Mouse (Mus musculus) embryonic fibroblast, embryonic 13.5 days (primary cell): Measurements from ENCODE around the gene Adgra3. TPM values are rescaled to one million over a fixed set of nuclear protein-coding genes. Genes with fewer than 3 reads are reported as not detected.

Experiments
- H3K27ac ChIP-seq: 2 replicates; pipeline ENCODE4 v1.5.1; 2012; ENCODE audit warnings: low read length, control low read depth, inconsistent platforms; ENCODE audit not compliant: insufficient read depth
- H3K4me1 ChIP-seq: 2 replicates; pipeline ENCODE4 v1.6.1; 2011; ENCODE audit warnings: low read length; ENCODE audit not compliant: control insufficient read depth, insufficient read depth
- H3K4me3 ChIP-seq: 2 replicates; pipeline ENCODE4 v1.5.1; 2011; ENCODE audit warnings: mild to moderate bottlenecking, control low read depth, low read length; ENCODE audit not compliant: insufficient read depth
- CTCF ChIP-seq: IDR thresholded peaks from 2 replicates; pipeline ENCODE4 v1.5.1; 2011; ENCODE audit warnings: mild to moderate bottlenecking, control low read depth, low read length, moderate library complexity, borderline replicate concordance; ENCODE audit not compliant: insufficient read depth
- POLR2A ChIP-seq: IDR thresholded peaks from 2 replicates; pipeline ENCODE4 v1.6.1; 2011; ENCODE audit warnings: low read depth, mild to moderate bottlenecking, control low read depth, low read length, moderate library complexity
- polyA plus RNA-seq: library from polyadenylated mRNA; stranded (reverse); fragments of >200 nt; gene quantifications from 2 replicates; pipeline ENCODE4 v1.2.4, GENCODE M21; 2011; ENCODE audit warnings: low read depth; ENCODE audit not compliant: missing spikeins, insufficient read length

Gene Adgra3
- polyA plus RNA-seq, 1 experiment, result 53.3 TPM

DNA sequence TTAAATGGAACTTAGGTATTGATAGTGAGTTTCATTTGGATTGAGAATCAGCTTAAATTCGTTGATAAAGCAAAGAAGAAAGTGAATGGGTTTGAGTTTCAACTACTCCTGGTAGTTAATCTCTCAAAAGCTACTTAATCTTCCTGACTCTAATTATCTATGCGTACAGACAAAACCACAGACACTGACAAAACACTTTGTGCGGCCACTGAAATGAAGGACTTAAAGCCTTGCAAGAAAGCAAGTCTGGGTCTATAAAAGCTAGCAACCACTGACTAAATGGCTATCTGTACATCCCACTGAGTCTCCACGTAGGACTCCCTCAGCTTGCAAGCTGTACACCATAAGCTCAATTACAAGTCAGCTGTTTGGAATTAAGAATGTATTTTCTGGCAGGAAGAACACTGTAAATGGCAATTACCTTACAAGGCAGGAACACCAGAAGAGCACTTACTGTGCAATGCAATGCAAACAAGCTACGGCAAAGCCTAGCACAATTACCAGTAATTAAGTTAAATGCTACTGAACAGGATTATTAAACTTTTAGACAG lies 43.6 kb downstream of the Adgra3 start:
- Histone ChIP-seq H3K27ac (no peak overlapping the region; the same call in 1 of the 2 replicates), H3K4me3 (no peak overlapping the region)
- no peak for TF ChIP-seq CTCF

DNA sequence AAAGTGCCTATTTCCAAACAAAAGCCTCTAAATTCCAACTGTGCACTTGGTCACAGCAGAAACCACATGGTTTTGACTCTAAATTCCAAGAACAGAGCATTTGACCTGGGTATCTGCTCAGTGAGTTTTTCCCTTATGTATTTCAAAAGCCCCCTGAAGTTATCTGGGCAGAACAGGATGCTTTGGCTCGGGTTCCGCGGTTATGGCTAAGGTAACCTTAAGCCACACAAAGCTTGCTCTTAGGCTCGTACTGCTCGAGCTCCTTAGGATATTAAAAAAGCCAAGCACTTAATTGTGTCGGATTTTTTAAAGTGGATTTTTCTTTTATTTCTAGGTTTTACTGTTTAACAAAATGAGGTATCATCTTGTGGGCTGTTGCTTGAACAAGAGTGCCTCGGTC lies 44.1 kb downstream of the Adgra3 start:
- Histone ChIP-seq H3K4me3 (no peak overlapping the region), H3K27ac (no peak overlapping the region), H3K4me1 (no peaks in the 10 kb centered on the region)
- TF ChIP-seq CTCF, result no peak
- no peak for TF ChIP-seq POLR2A

More for the DNA sequence above, 43.6 kb downstream of the Adgra3 start:
- H3K4me1 ChIP-seq, result no peaks in the 10 kb centered on the region

DNA sequence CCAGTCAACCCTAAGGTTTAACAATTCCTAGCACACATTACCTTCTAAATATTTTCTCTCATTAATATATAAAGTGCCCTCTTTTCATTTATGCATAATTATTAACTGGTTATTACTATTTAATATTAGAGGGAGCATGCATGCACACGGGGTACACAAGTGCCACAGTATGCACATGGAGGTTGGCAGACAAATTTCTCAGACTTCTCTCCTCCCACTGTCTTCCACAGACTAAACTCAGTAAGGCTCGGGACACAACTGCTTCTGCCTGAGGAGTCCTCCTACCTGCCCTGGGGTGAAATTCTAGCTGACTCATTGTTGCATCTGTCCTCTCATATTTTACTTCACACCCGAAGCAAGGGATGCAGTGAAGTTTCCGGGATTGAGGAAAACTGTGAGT lies 44.8 kb downstream of the Adgra3 start:
- TF ChIP-seq CTCF (no peak), POLR2A (no peak)
- H3K4me3 ChIP-seq, result no peak overlapping the region
- H3K27ac ChIP-seq, result no peak overlapping the region
- no peaks in the 10 kb centered on the region for H3K4me1 ChIP-seq

DNA sequence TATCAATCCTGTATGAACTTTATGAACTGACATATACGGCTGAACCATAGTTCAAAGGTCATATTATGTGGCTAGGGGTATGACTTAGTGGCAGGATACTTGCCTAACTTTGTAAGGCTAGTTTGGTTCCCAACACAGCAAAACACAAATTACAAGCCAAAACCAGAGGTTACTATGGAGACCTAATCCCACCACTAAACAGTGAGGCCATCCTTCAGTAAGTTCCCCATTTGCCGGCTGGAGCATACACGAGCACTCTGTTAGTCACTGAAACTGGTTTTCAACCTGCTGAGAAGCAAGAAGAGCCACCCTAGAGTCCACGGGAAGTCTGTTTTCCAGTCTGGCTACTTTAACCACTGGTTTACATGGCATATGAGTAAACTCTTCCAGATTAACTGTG lies 50.0 kb downstream of the Adgra3 start:
- Histone ChIP-seq H3K27ac (no peak overlapping the region), H3K4me1 (peaks cover 6% of the 10 kb centered on the region; the same call in 1 of the 2 replicates), H3K4me3 (no peak overlapping the region)
- TF ChIP-seq POLR2A, result no peak
- TF ChIP-seq CTCF, result no peak

DNA sequence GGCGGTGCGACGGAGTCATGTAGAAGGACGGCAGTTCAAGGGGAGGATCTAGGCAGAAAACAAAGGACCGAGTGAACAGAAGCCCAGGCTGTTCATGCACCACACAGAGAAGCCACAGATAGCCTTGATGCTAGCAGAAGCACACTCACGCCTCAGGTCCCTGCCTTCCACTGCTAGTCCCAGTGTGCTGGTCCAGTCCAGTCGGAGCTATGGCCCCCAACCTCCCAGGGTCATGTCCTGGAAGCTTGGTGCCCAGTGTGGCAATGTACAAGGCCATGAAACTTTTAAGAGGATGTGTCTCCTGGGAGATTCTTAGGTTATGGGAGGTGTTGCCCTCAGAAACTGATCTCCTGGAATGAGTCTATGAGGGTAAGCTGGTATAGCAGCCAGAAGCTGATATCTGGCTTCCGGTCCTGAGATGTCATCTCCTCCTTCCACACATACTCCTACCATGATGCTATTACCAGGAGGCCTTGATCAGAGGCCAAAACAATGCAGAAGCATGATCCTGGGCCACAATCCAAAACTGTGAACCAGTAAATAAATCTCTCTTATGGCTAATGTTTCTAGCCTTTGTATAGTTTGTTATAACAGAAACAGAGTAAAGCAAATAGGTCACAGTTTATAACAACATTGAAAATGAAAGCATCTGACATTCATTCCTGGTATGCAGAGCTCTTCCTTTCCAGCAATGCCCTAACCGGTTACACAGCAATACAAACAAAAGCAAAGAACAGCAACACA lies 51.7 kb downstream of the Adgra3 start:
- peaks cover 6% of the 10 kb centered on the region; the same call in 1 of the 2 replicates for H3K4me1 ChIP-seq
- TF ChIP-seq CTCF (no peak), POLR2A (no peak)
- 0 out of 2 replicates have a peak overlapping the region, but pooled peaks have one; percentile 2 for H3K27ac ChIP-seq
- no peak overlapping the region for H3K4me3 ChIP-seq

DNA sequence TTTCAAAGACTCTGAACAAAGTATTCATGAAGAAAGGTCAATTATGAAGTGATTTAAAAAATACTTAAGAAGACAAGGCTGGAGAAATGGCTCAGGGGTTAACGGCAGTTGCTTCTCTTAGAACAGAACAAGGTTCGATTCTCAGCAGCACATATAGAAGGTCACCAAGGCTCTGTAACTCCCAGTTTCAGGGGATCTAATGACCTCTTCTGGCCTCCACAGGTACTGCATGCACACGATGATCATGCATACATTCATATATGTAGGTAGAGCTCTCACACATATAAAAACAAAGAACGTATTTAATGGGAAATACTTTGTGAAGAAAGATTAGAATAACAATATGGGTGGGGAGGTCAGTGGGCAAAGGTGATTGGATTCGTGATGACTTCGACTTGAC lies 56.5 kb downstream of the Adgra3 start:
- peaks cover 6% of the 10 kb centered on the region; the same call in 1 of the 2 replicates for H3K4me1 ChIP-seq
- TF ChIP-seq POLR2A (no peak), CTCF (no peak)
- no peak overlapping the region for H3K27ac ChIP-seq
- no peak overlapping the region for H3K4me3 ChIP-seq

DNA sequence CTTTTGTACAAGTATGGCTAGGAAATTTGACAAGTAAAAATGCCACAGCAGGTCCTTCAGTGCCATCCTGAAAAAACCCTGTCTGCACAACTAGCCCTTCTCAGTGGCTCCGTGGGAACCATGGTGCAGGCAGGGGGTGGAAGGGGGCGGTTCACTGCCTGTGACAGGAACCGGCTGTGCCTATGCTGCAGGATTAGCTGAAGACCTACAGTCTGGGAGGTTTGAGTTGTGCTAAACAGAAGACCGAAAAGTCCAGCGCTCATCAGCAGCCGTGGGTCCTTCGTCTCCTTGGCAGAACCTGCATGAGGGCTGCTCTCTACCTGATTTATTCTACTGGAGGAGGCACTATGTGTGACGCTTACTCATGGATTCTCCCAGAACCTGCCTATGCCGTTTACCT lies 59.0 kb downstream of the Adgra3 start:
- no peak for TF ChIP-seq CTCF
- TF ChIP-seq POLR2A, result no peak
- no peak overlapping the region for H3K27ac ChIP-seq
- H3K4me1 ChIP-seq, result peaks cover 4% of the 10 kb centered on the region; the same call in 1 of the 2 replicates
- no peak overlapping the region for H3K4me3 ChIP-seq

DNA sequence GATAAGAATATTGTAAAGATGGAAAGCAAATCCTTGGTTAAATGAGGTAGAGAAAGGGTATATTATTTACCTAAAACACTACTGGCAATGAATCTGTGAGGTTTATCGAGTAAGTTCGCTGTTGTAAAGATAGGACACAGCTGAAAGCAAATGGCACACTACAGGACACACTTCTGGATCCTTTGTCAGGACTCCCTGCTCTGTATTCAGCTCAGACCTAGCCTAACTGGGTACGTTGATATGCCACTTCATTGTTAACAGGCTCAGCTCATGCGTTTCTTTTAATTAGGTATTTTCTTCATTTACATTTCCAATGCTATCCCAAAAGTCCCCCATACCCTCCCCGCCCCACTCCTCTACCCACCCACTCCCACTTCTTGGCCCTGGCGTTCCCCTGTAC lies 61.8 kb downstream of the Adgra3 start:
- TF ChIP-seq CTCF, result no peak
- no peak for TF ChIP-seq POLR2A
- Histone ChIP-seq H3K4me3 (no peak overlapping the region), H3K4me1 (peaks cover 4% of the 10 kb centered on the region; the same call in 1 of the 2 replicates), H3K27ac (no peak overlapping the region)

DNA sequence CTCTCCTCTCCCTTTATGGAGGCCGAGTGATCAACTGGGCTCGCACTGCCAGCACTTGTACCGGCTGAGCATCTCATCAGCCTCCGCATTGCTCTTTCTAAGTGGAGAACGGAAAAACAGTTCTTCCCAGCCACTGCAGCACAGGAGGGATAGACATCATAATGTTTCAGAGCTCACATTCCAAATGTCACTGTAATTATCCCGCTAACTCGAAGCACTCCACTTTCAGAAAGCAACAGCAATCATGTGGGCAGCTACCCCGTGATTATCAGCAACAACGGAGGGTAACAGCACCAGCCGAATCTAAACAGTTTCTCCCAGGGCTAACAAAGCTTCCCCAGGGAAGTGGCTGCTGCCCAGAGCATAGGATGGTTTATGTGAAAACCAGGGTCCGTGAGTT lies 62.3 kb downstream of the Adgra3 start:
- no peak overlapping the region for H3K27ac ChIP-seq
- peaks cover 4% of the 10 kb centered on the region; the same call in 1 of the 2 replicates for H3K4me1 ChIP-seq
- no peak overlapping the region for H3K4me3 ChIP-seq
- TF ChIP-seq POLR2A, result no peak
- no peak for TF ChIP-seq CTCF

DNA sequence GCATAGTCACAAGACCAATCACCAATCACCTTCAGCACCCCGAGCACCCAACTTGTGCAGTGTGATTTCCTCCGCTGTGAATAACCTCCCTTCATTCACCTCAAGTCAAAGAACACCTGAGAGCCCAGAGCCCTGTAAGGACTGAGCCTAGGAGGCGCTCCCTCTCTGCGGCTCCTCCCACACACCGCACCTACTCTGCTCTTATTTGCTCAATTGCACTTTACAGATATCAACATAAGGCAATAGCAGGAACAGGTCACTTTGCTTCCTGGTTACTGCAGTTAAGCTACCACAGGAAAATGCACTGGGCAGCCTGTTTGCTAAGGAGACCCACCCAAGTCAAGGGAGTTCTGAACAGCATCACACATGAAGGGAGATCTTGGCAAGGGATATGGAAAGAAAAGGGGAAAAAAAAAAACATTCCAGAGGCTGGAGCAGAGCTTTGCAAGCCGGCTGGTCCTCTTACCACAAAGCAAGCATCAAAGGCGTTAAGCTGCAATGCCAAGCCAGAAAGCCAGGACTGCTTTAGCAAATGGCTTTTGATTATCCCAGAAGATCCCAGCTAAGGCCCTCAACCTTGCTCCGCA lies 68.0 kb downstream of the Adgra3 start:
- no peak overlapping the region for H3K27ac ChIP-seq
- H3K4me3 ChIP-seq, result no peak overlapping the region
- TF ChIP-seq CTCF (no peak), POLR2A (no peak)
- H3K4me1 ChIP-seq, result peaks cover 4% of the 10 kb centered on the region; the same call in 1 of the 2 replicates
